ENCODE assay signal across 15 mouse cellular contexts in genomic region chr11:79059850-79060249, GRCm38 (mm10).
A peak's percentile ranks its signal among the peaks of the same experiment; 100 is the strongest.
DNase-seq lines count a peak whose midpoint lies in the region; ATAC-seq lines count a peak whose summit lies in the region.
"Had no signal": no experiment of that assay in that cellular context is flagged by ENCODE, and none has a peak within 500 bp of the region (broad histone marks: within the 10 kb centered on the region; RNA-seq: fewer than 3 reads in every experiment).

No protein-coding gene starts in this region.

- H3K27me3 ChIP-seq in forebrain, embryonic 10.5 days (ENCODE audit: poor library complexity, severe bottlenecking): no peaks in the 10 kb centered on the region
- no peaks in the 10 kb centered on the region for H3K27me3 ChIP-seq in forebrain, embryonic 11.5 days (ENCODE audit: control insufficient read depth, insufficient read depth, low read length)
- H3K27me3 ChIP-seq in heart, embryonic 16.5 days (ENCODE audit: control insufficient read depth, insufficient read depth, low read length): no peaks in the 10 kb centered on the region
- H3K27me3 ChIP-seq in embryonic facial prominence, embryonic 10.5 days (replicated peaks; ENCODE audit: low read depth, poor library complexity, severe bottlenecking): no peaks in the 10 kb centered on the region
- H3K27me3 ChIP-seq: neural tube, embryonic 15.5 days had no signal

- no peak for DNase-seq in forebrain, embryonic 10.5 days (ENCODE audit: extremely low spot score, low spot score)
- no peak for DNase-seq in forebrain, embryonic 11.5 days (ENCODE audit: low spot score)
- no peak for DNase-seq in heart, postnatal 36 days
- DNase-seq in CD4-positive helper T cell, adult 2 months (ENCODE audit: low read depth, low spot score): peak; percentile 52
- no peak for DNase-seq in embryonic facial prominence, embryonic 10.5 days (ENCODE audit: low spot score)
- no peak for DNase-seq in thymus, postnatal 4 days
- no peak for DNase-seq in layer of hippocampus, postnatal 14 days (ENCODE audit: low spot score in 2 of 2)
- DNase-seq: adrenal gland, adult 2 months; kidney, adult 2 months; lung, postnatal 14 days; midbrain, embryonic 14.5 days; right cerebral cortex, postnatal 14 days had no signal

- intact Hi-C loops in heart, postnatal 36 days (cut with DNase I): no loop called here

- peaks cover 49% of the 10 kb centered on the region for H3K4me1 ChIP-seq in forebrain, embryonic 10.5 days
- H3K4me1 ChIP-seq in forebrain, embryonic 11.5 days (replicated peaks; ENCODE audit: control insufficient read depth, insufficient read depth, low read length): peaks cover 9% of the 10 kb centered on the region; the same call in 1 of the 2 replicates
- H3K4me1 ChIP-seq in heart, embryonic 16.5 days (ENCODE audit: control insufficient read depth, insufficient read depth, low read length): peaks cover 74% of the 10 kb centered on the region
- peaks cover 55% of the 10 kb centered on the region for H3K4me1 ChIP-seq in embryonic facial prominence, embryonic 10.5 days

- H3K9ac ChIP-seq in forebrain, embryonic 11.5 days (ENCODE audit: low read length): no peak overlapping the region
- H3K9ac ChIP-seq in heart, embryonic 16.5 days (ENCODE audit: low read length): peak overlapping the region; percentile 63
- H3K9ac ChIP-seq: neural tube, embryonic 15.5 days had no signal

- H3K27ac ChIP-seq in forebrain, embryonic 10.5 days: 0 out of 2 replicates have a peak overlapping the region, but pooled peaks have one; percentile 31
- no peak overlapping the region for H3K27ac ChIP-seq in forebrain, embryonic 11.5 days (ENCODE audit: low read depth, low read length)
- peak overlapping the region; percentile 86 for H3K27ac ChIP-seq in heart, embryonic 16.5 days (ENCODE audit: low read length)
- 0 out of 2 replicates have a peak overlapping the region, but pooled peaks have one; percentile 8 for H3K27ac ChIP-seq in embryonic facial prominence, embryonic 10.5 days (replicated peaks)
- H3K27ac ChIP-seq: neural tube, embryonic 15.5 days had no signal

- H3K9me3 ChIP-seq in forebrain, embryonic 10.5 days: no peaks in the 10 kb centered on the region
- H3K9me3 ChIP-seq in forebrain, embryonic 11.5 days (ENCODE audit: control insufficient read depth, low read length): no peaks in the 10 kb centered on the region
- H3K9me3 ChIP-seq in heart, embryonic 16.5 days (replicated peaks; ENCODE audit: control insufficient read depth, low read length): no peaks in the 10 kb centered on the region
- H3K9me3 ChIP-seq in embryonic facial prominence, embryonic 10.5 days: no peaks in the 10 kb centered on the region
- H3K9me3 ChIP-seq: neural tube, embryonic 15.5 days had no signal

- H3K36me3 ChIP-seq in forebrain, embryonic 10.5 days (replicated peaks): no peaks in the 10 kb centered on the region
- no peaks in the 10 kb centered on the region for H3K36me3 ChIP-seq in forebrain, embryonic 11.5 days (ENCODE audit: control insufficient read depth, insufficient read depth, low read length)
- H3K36me3 ChIP-seq in heart, embryonic 16.5 days (ENCODE audit: control insufficient read depth, insufficient read depth): no peaks in the 10 kb centered on the region
- H3K36me3 ChIP-seq in embryonic facial prominence, embryonic 10.5 days (replicated peaks): no peaks in the 10 kb centered on the region
- H3K36me3 ChIP-seq: neural tube, embryonic 15.5 days had no signal

- no peak overlapping the region for H3K4me2 ChIP-seq in forebrain, embryonic 11.5 days (ENCODE audit: low read depth, low read length, severe bottlenecking)
- peak overlapping the region; percentile 55 for H3K4me2 ChIP-seq in heart, embryonic 16.5 days (ENCODE audit: low read depth, low read length)
- H3K4me2 ChIP-seq: liver, embryonic 11.5 days; neural tube, embryonic 15.5 days had no signal

- 80% methylated on average over 5 of the region's 5 CpGs for WGBS in forebrain, embryonic 10.5 days
- WGBS in forebrain, embryonic 11.5 days: 82% methylated on average over 5 of the region's 5 CpGs
- WGBS in heart, embryonic 16.5 days: 19% methylated on average over 5 of the region's 5 CpGs
- WGBS in embryonic facial prominence, embryonic 10.5 days: 80% methylated on average over 5 of the region's 5 CpGs

- no peak for ATAC-seq in forebrain, embryonic 11.5 days (replicated peaks; ENCODE audit: low FRiP score)
- ATAC-seq in heart, embryonic 16.5 days (replicated peaks; ENCODE audit: extremely low read depth, insufficient read depth, low FRiP score): peak; percentile 39; the same call in 1 of the 2 replicates

- no peak overlapping the region for H3K4me3 ChIP-seq in forebrain, embryonic 10.5 days
- H3K4me3 ChIP-seq in forebrain, embryonic 11.5 days (ENCODE audit: low read depth, low read length): no peak overlapping the region
- no peak overlapping the region for H3K4me3 ChIP-seq in heart, embryonic 16.5 days (ENCODE audit: low read length)
- H3K4me3 ChIP-seq in embryonic facial prominence, embryonic 10.5 days: no peak overlapping the region
- H3K4me3 ChIP-seq: neural tube, embryonic 15.5 days had no signal
